Mouse (Mus musculus): Measurements from ENCODE around the gene Hacl1.
A peak's percentile ranks its signal among the peaks of the same experiment; 100 is the strongest.

Gene Hacl1

GRCm38 (mm10) chr14:31661671-31662554 is 20.8 kb upstream of the Hacl1 start:
- peak; percentile 81 for DNase-seq

- DNase-seq, result no peak
Measured at GRCm38 (mm10) chr14:31660312-31661093, 19.4 kb upstream of the Hacl1 start.

- DNase-seq, result no peak
Measured at GRCm38 (mm10) chr14:31659501-31660181, 18.6 kb upstream of the Hacl1 start.

GRCm38 (mm10) chr14:31658126-31658680 is 17.1 kb upstream of the Hacl1 start:
- DNase-seq, result no peak

GRCm38 (mm10) chr14:31656857-31657645 is 16.0 kb upstream of the Hacl1 start:
- peak; percentile 81 for DNase-seq

- no peak for DNase-seq
Measured at GRCm38 (mm10) chr14:31656386-31656785, 15.3 kb upstream of the Hacl1 start.

- DNase-seq, result no peak
Measured at GRCm38 (mm10) chr14:31655406-31655805, 14.3 kb upstream of the Hacl1 start.

- DNase-seq, result no peak
Measured at GRCm38 (mm10) chr14:31654816-31655215, 13.7 kb upstream of the Hacl1 start.

- DNase-seq, result no peak
Measured at GRCm38 (mm10) chr14:31653101-31653875, 12.2 kb upstream of the Hacl1 start.

GRCm38 (mm10) chr14:31652624-31653023 is 11.5 kb upstream of the Hacl1 start:
- DNase-seq, result no peak

- no peak for DNase-seq
Measured at GRCm38 (mm10) chr14:31652106-31652505, 11.0 kb upstream of the Hacl1 start.

GRCm38 (mm10) chr14:31651206-31651605 is 10.1 kb upstream of the Hacl1 start:
- no peak for DNase-seq

- DNase-seq, result no peak
Measured at GRCm38 (mm10) chr14:31650347-31650746, 9.3 kb upstream of the Hacl1 start.

GRCm38 (mm10) chr14:31647991-31648390 is 6.9 kb upstream of the Hacl1 start:
- DNase-seq, result no peak

GRCm38 (mm10) chr14:31645920-31646319 is 4.8 kb upstream of the Hacl1 start:
- no peak for DNase-seq

- DNase-seq, result no peak
Measured at GRCm38 (mm10) chr14:31644931-31645547, 4.0 kb upstream of the Hacl1 start.

- no peak for DNase-seq
Measured at GRCm38 (mm10) chr14:31644183-31644830, 3.2 kb upstream of the Hacl1 start.

- DNase-seq, result no peak
Measured at GRCm38 (mm10) chr14:31641506-31642155, 545 bp upstream of the Hacl1 start.

GRCm38 (mm10) chr14:31640346-31640889 is 668 bp downstream of the Hacl1 start, which contains the start of gene Gm49387:
Gm49387 (minus strand) TSS chr14:31640878.
- no peak for DNase-seq
